Mouse (Mus musculus) subcutaneous adipose tissue, adult 2 months (tissue): ENCODE measurements around the gene Bphl. TPM values are rescaled to one million over a fixed set of nuclear protein-coding genes. Genes with fewer than 3 reads are reported as not detected.

Experiments
- polyA plus RNA-seq: library from polyadenylated mRNA; depleted of rRNA; stranded (reverse); fragments of >200 nt; gene quantifications from 2 replicates; pipeline ENCODE4 v1.2.3, GENCODE M21; 2012; ENCODE audit warnings: low replicate concordance; rRNA removed

Gene Bphl
- polyA plus RNA-seq = 49.4 and 69.3 TPM in 2 replicates

GRCm38 (mm10) chr13:34037172-34038055 is at the start of gene Bphl:
TSS of gene Bphl (plus strand) at chr13:34037597.

GRCm38 (mm10) chr13:34002058-34003006 is 35.1 kb upstream of the Bphl start, which contains the start of the genes Ripk1 and Serpinb6a:
TSS of gene Ripk1 (plus strand) at chr13:34002363.
TSS of gene Serpinb6a (minus strand) at chr13:34002794.

GRCm38 (mm10) chr13:34077492-34078271 is 40.3 kb downstream of the Bphl start, which contains the start of gene Tubb2a:
TSS of gene Tubb2a (minus strand) at chr13:34078007.

Other genes starting within 250 kb of the Bphl start
- not detected in 2 replicates for gene Serpinb6e, start 194.2 kb upstream of the Bphl start, polyA plus RNA-seq
- 0.23 and 0.57 TPM in 2 replicates for gene Serpinb6c, start 131.9 kb upstream of the Bphl start, polyA plus RNA-seq
- gene Nqo2, start 72.9 kb upstream of the Bphl start, polyA plus RNA-seq = 9.8 and 14.5 TPM in 2 replicates
- gene Ripk1, start 35.2 kb upstream of the Bphl start, polyA plus RNA-seq = 7.6 and 11.5 TPM in 2 replicates
- 85.4 and 97.9 TPM in 2 replicates for gene Serpinb6a, start 34.8 kb upstream of the Bphl start, polyA plus RNA-seq
- 307 and 374 TPM in 2 replicates for gene Tubb2a, start 40.4 kb downstream of the Bphl start, polyA plus RNA-seq
- 13.1 and 47.8 TPM in 2 replicates for gene Tubb2b, start 92.9 kb downstream of the Bphl start, polyA plus RNA-seq
- 62.9 and 101 TPM in 2 replicates for gene Psmg4, start 125.4 kb downstream of the Bphl start, polyA plus RNA-seq